In genomic region chr7:89418917-89419679, GRCm38 (mm10) we compare ENCODE assay signal across 9 mouse cellular contexts. TPM values are rescaled to one million over a fixed set of nuclear protein-coding genes. Genes with fewer than 3 reads are reported as not detected.
A peak's percentile ranks its signal among the peaks of the same experiment; 100 is the strongest.
DNase-seq lines count a peak whose midpoint lies in the region; ATAC-seq and TF ChIP-seq lines count a peak whose summit lies in the region.
"Had no signal": no experiment of that assay in that cellular context is flagged by ENCODE, and none has a peak within 500 bp of the region (broad histone marks: within the 10 kb centered on the region; RNA-seq: fewer than 3 reads in every experiment).

No protein-coding gene starts in this region.

- no peak; the same call in 1 of the 2 replicates for ATAC-seq in midbrain, embryonic 14.5 days (ENCODE audit: low FRiP score, low TSS enrichment)

- no peak overlapping the region for H3K4me2 ChIP-seq in midbrain, embryonic 14.5 days (ENCODE audit: low read length)
- H3K4me2 ChIP-seq: hindbrain, embryonic 15.5 days had no signal

- H3K9ac ChIP-seq in midbrain, embryonic 14.5 days (replicated peaks; ENCODE audit: low read length) = no peak overlapping the region
- H3K9ac ChIP-seq: hindbrain, embryonic 15.5 days had no signal

- 73% methylated on average over 3 of the region's 3 CpGs for WGBS in midbrain, embryonic 14.5 days

- H3K27ac ChIP-seq in layer of hippocampus, adult 2 months = peak overlapping the region; percentile 54; the same call in 1 of the 2 replicates
- no peak overlapping the region for H3K27ac ChIP-seq in midbrain, embryonic 14.5 days (replicated peaks; ENCODE audit: low read depth, low read length)
- H3K27ac ChIP-seq: hindbrain, embryonic 15.5 days had no signal

- DNase-seq in cerebellum, adult 9-10 months = peak; percentile 51
- no peak for DNase-seq in cerebellum, adult 11-12 months
- DNase-seq in layer of hippocampus, adult 2 months (ENCODE audit: low spot score in 2 of 2) = no peak
- DNase-seq in layer of hippocampus, adult 8-10 months (ENCODE audit: low spot score in 2 of 2) = no peak
- DNase-seq in adipocyte (ENCODE audit: low spot score) = peak; percentile 46
- peak; percentile 62 for DNase-seq in midbrain, embryonic 14.5 days
- DNase-seq in frontal cortex, postnatal 10 days (ENCODE audit: low spot score in 2 of 2) = no peak
- no peak for DNase-seq in adrenal gland, adult 8-10 months

- H3K36me3 ChIP-seq in midbrain, embryonic 14.5 days (ENCODE audit: control insufficient read depth, insufficient read depth, low read length) = no peaks in the 10 kb centered on the region
- H3K36me3 ChIP-seq: hindbrain, embryonic 15.5 days had no signal

- H3K27me3 ChIP-seq in midbrain, embryonic 14.5 days (ENCODE audit: control insufficient read depth, insufficient read depth, low read length) = no peaks in the 10 kb centered on the region
- H3K27me3 ChIP-seq: hindbrain, embryonic 15.5 days had no signal

- no peaks in the 10 kb centered on the region for H3K4me1 ChIP-seq in midbrain, embryonic 14.5 days (ENCODE audit: control insufficient read depth, insufficient read depth, low read length)
- H3K4me1 ChIP-seq: hindbrain, embryonic 15.5 days had no signal

- TF ChIP-seq CTCF in layer of hippocampus, adult 2 months (conservative IDR thresholded peaks at IDR 0.05) = peak; percentile 94

- no peaks in the 10 kb centered on the region for H3K9me3 ChIP-seq in midbrain, embryonic 14.5 days (ENCODE audit: control insufficient read depth, low read length)
- H3K9me3 ChIP-seq: hindbrain, embryonic 15.5 days had no signal

- H3K4me3 ChIP-seq in layer of hippocampus, adult 2 months = peak overlapping the region; percentile 33; the same call in 1 of the 2 replicates
- no peak overlapping the region for H3K4me3 ChIP-seq in midbrain, embryonic 14.5 days (replicated peaks; ENCODE audit: low read depth, low read length)
- H3K4me3 ChIP-seq: hindbrain, embryonic 15.5 days had no signal

RNA-seq across cellular contexts. Expression of gene Fzd4, which starts 14.9 kb away (rescaled TPM):
- 1 to 10 TPM; 6.1 to 7.2 TPM for total RNA-seq in layer of hippocampus, adult 2 months (2021)
- 1 to 10 TPM; 6.2 to 7.4 (median 6.5) TPM for total RNA-seq in layer of hippocampus, adult 8-10 months (2022)
- polyA plus RNA-seq in midbrain, embryonic 14.5 days (2014; fragmentation: Nextera tagmentation; extraction: Ambion mirVana) = 1.4 and 2.6 TPM in 2 replicates
- 10 to 100 TPM; 21.9 to 43.3 (median 26.8) TPM for total RNA-seq in adrenal gland, adult 8-10 months (2022)

RNA-seq across cellular contexts. Expression of gene Tmem135, which starts 15.1 kb away (rescaled TPM):
- total RNA-seq in layer of hippocampus, adult 2 months (2021) = 10 to 100 TPM; 73.3 to 74.1 TPM
- 10 to 100 TPM; 59.4 to 69.6 (median 64.9) TPM for total RNA-seq in layer of hippocampus, adult 8-10 months (2022)
- polyA plus RNA-seq in midbrain, embryonic 14.5 days (2014; fragmentation: Nextera tagmentation; extraction: Ambion mirVana) = 24.0 and 26.4 TPM in 2 replicates
- total RNA-seq in adrenal gland, adult 8-10 months (2022) = 10 to 100 TPM; 54.6 to 97.9 (median 82.9) TPM

Comparison
In these comparisons a context has a peak if more than half of its experiments do, and no peak if none do; other contexts are left out.
1. DNase-seq: peak in cerebellum, adult 9-10 months (single experiment), adipocyte (single experiment) and midbrain, embryonic 14.5 days (single experiment); none in cerebellum, adult 11-12 months (single experiment), layer of hippocampus, adult 2 months (0 of 2), layer of hippocampus, adult 8-10 months (0 of 2), frontal cortex, postnatal 10 days (0 of 2) and adrenal gland, adult 8-10 months (single experiment).